Mouse (Mus musculus) MEL (cell line): ENCODE measurements around the gene Tap2.

Experiments
- CTCF ChIP-seq, 3 experiments: IDR thresholded peaks in 2 of 3; conservative IDR thresholded peaks in 1 of 3; 2 replicates each; pipeline ENCODE4 v1.5.1; 2011 to 2012; ENCODE audit warnings: low read length in 3 of 3, low read depth in 2 of 3, mild to moderate bottlenecking in 2 of 3, improper control_type of control experiment in 1 of 3, inconsistent platforms in 1 of 3, mixed read lengths in 1 of 3, moderate library complexity in 1 of 3; ENCODE audit not compliant: control insufficient read depth in 1 of 3, insufficient read depth in 1 of 3, poor library complexity in 1 of 3, severe bottlenecking in 1 of 3
- E2F4 ChIP-seq: IDR thresholded peaks from 2 replicates; pipeline ENCODE4 v1.6.1; 2011; ENCODE audit warnings: low read depth, low read length, improper control_type of control experiment, borderline replicate concordance
- EP300 ChIP-seq, 2 experiments: IDR thresholded peaks; 2 replicates each; pipeline ENCODE4 v1.6.1; 2011; ENCODE audit warnings: improper control_type of control experiment in 2 of 2, low read length in 2 of 2, low read depth in 1 of 2, mild to moderate bottlenecking in 1 of 2
- GATA1 ChIP-seq: IDR thresholded peaks from 2 replicates; pipeline ENCODE4 v1.6.1; 2011; ENCODE audit warnings: low read depth, low read length, improper control_type of control experiment
- MAFK ChIP-seq: IDR thresholded peaks from 2 replicates; pipeline ENCODE4 v1.6.1; 2011; ENCODE audit warnings: low read depth, mild to moderate bottlenecking, low read length, improper control_type of control experiment, borderline replicate concordance
- MAZ ChIP-seq: IDR thresholded peaks from 2 replicates; pipeline ENCODE4 v1.6.1; 2012; ENCODE audit warnings: low read depth, mild to moderate bottlenecking, inconsistent platforms, low read length, improper control_type of control experiment
- MEF2A ChIP-seq: IDR thresholded peaks from 2 replicates; pipeline ENCODE4 v1.6.1; 2014; ENCODE audit warnings: low read depth, mild to moderate bottlenecking, inconsistent platforms, low read length, improper control_type of control experiment; ENCODE audit not compliant: poor library complexity, insufficient replicate concordance, severe bottlenecking; ENCODE audit errors: extremely low read depth
- MXI1 ChIP-seq: IDR thresholded peaks from 2 replicates; pipeline ENCODE4 v1.6.1; 2011; ENCODE audit warnings: mild to moderate bottlenecking, low read depth, low read length, improper control_type of control experiment
- SMC3 ChIP-seq: IDR thresholded peaks from 2 replicates; pipeline ENCODE4 v1.6.1; 2011; ENCODE audit warnings: low read depth, low read length, improper control_type of control experiment
- TCF12 ChIP-seq: IDR thresholded peaks from 2 replicates; pipeline ENCODE4 v1.6.1; 2014; ENCODE audit warnings: low read depth, mild to moderate bottlenecking, inconsistent platforms, low read length, improper control_type of control experiment, moderate library complexity
- ZKSCAN1 ChIP-seq: IDR thresholded peaks from 2 replicates; pipeline ENCODE4 v1.6.1; 2012; ENCODE audit warnings: low read depth, mild to moderate bottlenecking, inconsistent platforms, low read length, improper control_type of control experiment, moderate library complexity
- ZNF384 ChIP-seq: IDR thresholded peaks from 2 replicates; pipeline ENCODE4 v1.6.1; 2012; ENCODE audit warnings: low read depth, mild to moderate bottlenecking, inconsistent platforms, low read length, improper control_type of control experiment

DNA sequence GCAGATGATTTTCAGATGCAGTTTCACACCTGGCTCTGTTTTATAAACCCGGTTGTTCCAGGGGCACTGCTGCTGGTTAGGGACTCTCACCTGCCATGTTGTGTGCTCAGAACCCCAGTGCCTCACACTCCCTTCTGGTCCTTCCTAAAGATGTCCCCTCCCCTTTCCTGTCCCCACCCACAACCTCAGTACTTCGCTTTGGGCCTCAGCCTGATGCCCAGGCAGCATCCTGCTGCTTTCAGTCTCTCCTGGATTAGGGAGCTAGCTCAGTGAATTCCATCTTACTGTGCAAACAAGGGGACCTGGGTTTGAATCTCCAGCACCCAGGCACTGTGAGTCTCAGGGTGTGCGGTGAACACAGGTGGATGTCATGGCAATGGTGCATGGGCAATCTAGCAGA lies 4.1 kb downstream of the Tap2 start:
- TF ChIP-seq E2F4 (no peak), MAZ (no peak), CTCF (IDR thresholded peaks at IDR 0.05 in 2 of 3, conservative IDR thresholded peaks at IDR 0.05 in 1 of 3; ENCODE audit: control insufficient read depth in 1 of 3, insufficient read depth in 1 of 3, low read depth in 2 of 3, low read length in 3 of 3, poor library complexity in 1 of 3, severe bottlenecking in 1 of 3) (no peak), MEF2A (no peak), MAFK (no peak), ZKSCAN1 (no peak), TCF12 (no peak), EP300 (IDR thresholded peaks at IDR 0.05; ENCODE audit: low read depth in 1 of 2, low read length in 2 of 2) (no peak), SMC3 (no peak), MXI1 (no peak), GATA1 (no peak), ZNF384 (no peak)
